Mouse (Mus musculus) lung, postnatal 10 days (tissue): ENCODE results near the gene Lgals8.
A peak's percentile ranks its signal among the peaks of the same experiment; 100 is the strongest.

Experiments
- DNase-seq: peaks from one replicate; pipeline ENCODE4 v3.0.0; 2021

The Lgals8 gene

DNA sequence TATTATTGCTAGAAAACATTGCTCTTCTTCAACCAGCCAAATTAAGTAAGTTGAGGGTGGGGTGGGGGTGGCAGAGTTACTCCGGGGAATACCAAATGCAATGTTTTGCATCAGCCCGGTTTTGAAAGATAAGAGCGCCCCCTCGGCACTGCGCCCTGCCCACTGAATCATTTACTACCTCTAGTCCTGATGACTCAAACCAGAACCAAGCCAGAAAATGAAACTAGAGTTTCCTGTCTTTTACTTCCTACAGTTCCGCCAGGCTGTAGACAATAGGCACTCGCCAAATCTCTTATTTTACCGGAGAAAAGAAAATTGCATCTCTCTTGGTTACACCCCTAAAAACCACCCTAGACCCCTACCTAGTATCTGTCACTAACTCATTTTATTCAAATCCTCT lies 4.3 kb downstream of the Lgals8 start:
- peak; percentile 66 for DNase-seq

DNA sequence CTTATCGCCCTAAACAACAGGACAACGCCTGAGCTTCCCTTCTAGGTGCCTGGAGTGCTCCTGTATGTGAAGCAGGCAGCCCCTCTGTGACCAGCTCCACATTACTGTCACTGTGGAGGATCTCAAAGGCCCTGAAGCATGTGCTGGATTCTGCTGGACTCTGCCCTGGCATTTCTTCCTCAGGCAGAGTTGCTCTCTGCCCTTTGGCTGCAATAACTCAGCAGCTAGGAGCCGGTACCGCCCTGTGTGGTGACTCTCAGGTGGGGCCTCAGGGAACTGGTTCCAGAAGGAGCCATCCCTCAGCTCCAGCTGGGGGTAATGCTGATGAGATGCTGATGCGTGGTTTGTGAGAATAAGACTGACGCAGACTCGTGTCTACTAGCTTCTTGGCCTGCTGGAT lies 8.0 kb downstream of the Lgals8 start:
- DNase-seq: no peak

DNA sequence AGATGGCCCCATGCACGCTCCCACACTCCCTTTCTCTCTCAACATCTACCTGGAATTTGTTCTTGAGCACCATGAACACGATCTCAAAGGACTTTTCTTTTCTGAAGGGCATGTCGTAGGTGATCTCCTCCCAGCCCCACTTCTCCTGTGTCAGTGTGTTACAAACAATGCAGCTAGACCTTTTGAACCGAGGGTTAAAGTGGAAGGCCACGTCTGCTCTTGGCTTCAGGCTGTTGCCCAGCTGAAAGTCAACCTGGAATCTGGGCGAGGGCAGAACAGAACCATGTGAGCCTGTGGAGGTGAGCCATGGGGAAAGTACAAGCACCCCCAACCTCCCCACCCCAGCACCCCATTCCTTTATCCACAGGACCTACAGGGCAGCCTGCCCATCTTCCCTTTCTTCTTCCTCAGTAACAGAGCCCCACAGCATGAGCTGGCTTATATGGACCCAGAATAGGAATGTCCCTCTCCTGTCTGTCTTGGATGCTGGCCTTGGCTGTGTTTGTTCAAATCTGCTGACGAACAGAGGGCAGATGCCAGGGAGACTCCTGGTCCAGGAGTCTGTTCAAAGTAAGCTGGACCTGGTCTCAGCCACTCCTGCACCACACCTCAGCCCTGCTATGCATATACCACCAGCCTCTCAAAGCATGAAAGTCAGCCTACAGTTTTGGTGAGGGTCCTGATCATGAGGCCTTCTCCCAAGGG lies 9.9 kb downstream of the Lgals8 start:
- no peak for DNase-seq

DNA sequence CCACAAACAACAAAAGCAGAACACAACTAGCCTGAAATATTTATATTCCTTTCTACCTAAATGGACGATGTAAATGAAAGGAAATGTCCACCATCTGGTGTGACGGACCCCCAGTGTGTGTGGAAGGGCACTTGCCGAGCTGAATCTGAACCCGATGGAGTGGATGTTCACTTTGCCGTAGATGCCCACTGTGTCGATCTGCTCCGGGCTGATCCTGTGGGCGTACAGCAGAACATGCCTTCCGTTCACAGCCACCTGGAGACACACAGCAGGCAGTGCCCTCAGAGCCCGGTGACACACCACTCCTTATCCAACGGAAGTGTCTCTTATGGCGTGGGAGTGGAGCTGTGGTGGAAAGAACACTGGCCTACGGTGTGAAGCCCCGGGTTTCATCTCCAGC lies 11.6 kb downstream of the Lgals8 start:
- no peak for DNase-seq

DNA sequence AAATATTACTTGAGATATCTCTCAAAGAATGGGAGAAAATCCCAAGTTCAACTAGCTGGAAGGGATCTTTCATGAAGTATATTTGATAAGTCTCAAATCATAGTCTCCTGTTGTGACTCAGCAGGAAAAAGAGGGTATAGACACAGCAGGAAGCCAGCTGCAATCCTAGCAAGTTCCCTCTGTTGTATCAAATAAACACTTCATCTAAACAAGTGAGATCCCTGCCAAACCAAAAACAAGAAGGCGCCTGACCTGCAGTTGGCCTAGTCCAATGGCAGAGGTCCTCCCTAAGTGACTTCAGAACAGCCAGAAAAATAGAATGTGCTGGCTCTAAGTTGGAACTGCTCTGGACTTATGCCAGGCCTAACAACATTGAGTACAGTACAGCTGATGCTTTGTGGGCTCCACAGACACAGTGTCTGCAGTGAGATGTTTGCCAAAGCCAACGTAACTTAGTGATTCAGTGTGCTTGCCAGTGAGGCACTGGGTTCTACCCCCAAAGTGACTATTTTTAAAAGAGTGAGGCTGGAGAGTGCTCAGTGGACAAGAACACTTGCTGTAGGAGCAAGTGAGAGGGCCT lies 22.6 kb downstream of the Lgals8 start:
- peak; percentile 74 for DNase-seq

DNA sequence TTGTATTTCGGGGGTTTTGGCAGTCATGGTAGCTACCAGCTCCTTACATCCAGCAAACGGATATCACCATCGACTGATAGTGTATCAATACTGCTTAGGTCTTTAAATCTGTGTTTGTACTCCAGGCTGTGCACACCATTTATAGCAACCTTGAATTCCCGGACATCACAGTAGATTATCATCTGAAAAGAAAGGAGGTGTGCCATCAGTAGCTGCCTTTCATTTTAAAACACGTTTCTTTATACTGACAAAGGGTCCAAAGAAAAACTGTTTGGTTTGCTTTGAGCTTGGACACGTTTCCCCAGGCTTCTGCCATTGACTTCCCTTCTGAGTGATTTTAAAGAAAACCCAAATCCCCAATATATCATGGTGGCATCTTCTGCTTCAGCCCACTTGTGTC lies 23.9 kb downstream of the Lgals8 start:
- no peak for DNase-seq

DNA sequence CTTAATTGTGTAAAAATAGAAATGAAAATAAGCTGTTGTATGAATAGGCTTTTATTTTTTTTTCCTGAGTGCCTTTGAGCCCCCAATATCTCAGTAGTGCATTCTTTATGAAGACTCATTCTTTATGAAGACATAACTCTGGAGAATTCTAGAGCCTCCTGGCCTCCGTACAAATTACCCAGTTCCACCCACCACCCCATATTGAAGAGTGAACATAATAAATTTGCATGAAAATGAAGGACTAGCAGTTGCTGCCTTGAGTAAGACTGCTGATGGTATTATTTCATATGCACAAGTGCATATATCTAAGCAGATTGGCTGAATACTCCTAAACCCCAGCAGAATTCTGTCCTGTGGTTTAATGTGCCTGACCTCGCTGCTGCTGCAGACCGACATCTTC lies 25.2 kb downstream of the Lgals8 start:
- DNase-seq: no peak

DNA sequence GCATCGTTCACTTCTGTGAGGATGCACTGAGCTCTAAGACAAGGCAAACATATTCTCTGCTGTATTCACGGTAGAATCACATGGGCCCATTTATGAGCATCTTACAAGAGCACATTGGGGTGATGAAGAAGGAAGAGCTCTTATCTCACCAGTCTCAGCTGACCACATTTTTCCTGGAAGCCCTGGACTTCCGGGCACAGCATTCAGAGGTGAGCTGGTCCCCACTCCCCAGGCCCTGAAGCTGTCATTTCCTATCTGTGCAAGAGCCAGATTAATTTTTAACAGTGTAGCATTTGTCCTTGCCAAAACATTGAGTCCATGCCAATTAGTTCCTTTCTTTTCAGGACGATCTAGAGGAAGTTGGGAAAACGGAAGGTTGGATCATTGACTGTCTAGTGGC lies 30.9 kb downstream of the Lgals8 start:
- DNase-seq: peak; percentile 17

DNA sequence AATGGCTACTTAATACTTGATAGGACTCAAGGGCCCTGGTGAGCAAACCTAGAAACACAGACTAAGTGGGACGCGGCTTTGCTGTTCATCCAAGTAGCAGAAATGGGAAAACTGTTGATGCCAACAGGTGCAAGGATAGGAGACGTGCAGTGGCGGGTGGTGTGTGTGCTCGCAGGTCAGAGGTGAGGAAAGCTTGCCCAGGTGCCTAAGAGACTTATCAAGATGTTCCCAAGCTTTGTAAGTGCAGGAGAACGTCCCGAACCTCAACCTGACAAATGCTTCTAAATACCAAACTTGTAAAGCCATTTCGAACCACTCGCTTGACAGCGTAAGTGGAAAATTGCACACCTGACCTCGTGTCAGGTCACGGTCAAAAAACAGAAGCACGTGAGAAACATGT lies 36.2 kb downstream of the Lgals8 start:
- DNase-seq: no peak

DNA sequence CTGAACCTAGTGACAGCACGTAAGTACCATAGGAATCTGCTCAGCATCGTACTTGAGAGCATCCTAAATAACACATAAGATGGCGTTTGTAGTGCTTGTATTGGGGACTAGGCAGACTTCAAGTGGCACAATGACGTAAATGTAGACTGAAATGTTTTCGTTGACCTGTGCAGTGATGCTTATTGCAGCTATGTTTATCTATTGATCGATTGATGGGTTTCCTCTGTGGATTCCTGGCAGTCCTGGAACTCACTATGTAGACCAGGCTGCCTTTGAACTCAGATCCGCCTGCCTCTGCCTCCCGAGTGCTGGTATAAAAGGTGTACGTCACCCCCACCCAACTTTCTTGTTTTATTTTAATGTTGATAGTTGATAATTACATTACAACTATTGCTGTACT lies 44.1 kb downstream of the Lgals8 start:
- DNase-seq: no peak

DNA sequence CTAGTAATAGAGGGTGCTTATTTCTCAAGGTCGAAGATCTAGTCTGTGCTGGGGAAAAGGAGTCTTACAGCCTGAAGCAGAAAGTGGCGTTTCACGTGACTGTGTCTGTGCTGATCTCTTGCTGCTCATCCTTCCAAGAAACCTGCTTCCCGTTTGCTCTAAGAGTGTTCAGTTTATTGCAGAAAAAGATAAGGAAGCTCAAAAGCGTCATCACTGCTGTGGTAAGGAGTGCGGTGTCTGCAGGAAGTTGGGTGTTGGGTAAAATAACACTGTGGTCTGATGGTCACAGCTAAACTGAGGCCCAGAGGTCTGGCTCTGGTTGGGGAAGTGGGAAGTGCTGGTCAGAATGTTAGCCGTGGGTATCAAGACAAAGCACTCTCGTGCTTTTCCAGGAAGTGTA lies 52.7 kb downstream of the Lgals8 start:
- no peak for DNase-seq

DNA sequence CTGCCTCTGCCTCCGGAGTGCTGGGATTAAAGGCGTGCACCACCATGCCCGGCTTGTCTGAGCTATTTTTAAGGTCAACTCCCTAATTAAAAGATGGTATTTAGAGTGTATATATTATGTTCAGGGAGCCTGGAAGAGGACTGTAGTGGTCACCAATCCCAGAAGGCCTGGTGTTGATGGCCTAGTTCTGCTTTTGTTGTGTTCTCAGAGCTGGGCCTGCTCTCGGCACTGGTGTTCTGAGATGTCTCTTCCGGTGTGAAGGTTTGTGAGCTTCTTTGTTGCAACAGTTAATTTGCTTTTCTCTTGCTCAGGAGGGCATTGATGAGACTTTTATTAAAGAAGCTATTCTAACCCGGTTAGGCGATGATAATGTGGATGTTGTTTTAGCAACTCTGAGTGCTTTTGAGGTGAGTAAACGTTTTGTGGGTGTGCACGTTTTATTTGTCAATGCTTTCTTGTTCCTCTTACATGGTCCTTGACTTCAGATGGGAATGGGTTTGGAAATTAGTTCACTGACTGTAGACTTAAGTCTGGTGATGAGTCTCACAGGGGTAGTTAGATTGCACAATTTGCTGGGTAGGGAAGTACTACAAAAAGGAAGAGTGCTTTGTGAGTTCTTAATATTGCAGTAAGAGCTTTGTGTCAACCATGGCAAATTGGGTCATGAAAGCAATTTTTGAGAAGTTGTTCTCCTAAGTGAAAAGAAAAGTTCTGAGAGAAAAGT lies 56.2 kb downstream of the Lgals8 start:
- no peak for DNase-seq

DNA sequence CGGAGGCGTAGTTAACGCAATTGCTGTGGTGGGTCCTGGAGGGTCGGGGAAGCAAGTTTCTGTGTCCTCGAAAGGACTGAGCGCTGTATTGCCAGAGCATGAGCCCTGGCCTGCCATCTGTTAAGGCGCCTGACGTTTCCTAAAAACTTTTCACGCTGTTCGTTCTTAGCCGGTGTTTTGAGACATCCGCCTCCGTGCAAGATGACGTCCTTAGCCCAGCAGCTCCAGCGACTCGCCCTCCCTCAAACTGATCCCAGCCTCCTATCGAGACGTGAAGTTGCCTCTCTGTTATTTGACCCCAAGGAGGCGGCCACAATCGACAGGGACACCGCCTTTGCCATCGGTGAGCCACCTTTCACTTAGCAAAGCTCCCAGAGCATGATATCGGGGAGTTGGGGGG lies 69.2 kb downstream of the Lgals8 start:
- DNase-seq: peak; percentile 18

DNA sequence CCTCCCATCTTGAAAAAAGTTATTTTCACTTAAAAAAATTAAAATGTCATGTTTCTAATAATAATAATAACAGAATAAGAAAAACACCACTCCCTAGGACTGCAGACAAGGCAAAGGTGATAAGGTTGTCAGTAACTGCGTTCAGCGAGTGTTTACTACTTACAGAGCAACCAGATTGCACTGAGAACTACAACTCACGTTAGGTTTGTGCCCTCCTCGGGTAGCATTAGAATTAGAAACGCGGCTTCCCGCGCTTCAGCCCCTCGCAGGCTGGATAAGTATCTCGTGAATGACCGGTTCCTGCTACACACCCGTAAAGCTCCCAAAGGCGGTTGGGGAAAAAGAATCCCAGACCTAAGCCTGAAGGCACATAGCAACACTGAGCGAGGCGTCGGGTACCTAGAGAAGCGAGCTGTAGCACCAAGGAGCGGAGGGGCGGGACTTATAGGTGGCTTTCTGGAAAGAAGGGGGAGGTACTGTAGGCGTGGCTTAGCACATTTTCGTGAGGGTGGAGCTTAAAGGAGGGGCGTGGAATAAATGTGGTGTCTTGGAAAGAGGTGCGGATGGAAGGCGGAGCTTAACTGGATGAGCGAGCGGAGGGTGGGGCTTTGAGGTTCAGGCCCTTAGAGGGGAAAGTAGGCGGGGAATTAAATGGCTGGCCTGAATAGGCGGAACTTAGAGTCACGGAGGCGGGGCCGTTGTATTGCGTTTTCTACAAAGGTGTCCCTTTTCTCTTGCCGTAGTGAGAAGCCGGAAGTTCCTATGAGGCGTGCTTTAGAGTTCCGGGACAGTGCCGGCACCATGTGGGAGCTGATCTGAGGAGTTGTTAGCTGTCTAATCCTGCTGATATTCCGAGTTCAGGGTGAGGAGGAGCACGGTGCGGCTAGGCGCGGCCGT lies 69.9 kb downstream of the Lgals8 start, which contains the start of gene Heatr1:
Gene Heatr1 (plus strand): TSS at position 419 of the 897 bp plus-strand sequence.
- DNase-seq: peak; percentile 98
